Mouse (Mus musculus) intestine, embryonic 16.5 days (tissue): ENCODE data around the gene Spib. TPM values are rescaled to one million over a fixed set of nuclear protein-coding genes. Genes with fewer than 3 reads are reported as not detected.
A peak's percentile ranks its signal among the peaks of the same experiment; 100 is the strongest.

Source experiments
- ATAC-seq: fragments of 200-750 bp; cut with Nextera tagmentation; 2 replicates; pipeline ENCODE4 v1.8.0; 2017; ENCODE audit warnings: moderate TSS enrichment, moderate library complexity
- H3K27ac ChIP-seq: fragments of 300-500 bp; sonication (generic); 2 replicates; pipeline ENCODE4 v1.5.1; 2014; ENCODE audit warnings: mild to moderate bottlenecking, low read length
- H3K27me3 ChIP-seq: fragments of 300-500 bp; sonication (generic); replicated peaks from 2 replicates; pipeline ENCODE4 v1.6.1; 2014; ENCODE audit warnings: low read length, control low read depth, mixed read lengths; ENCODE audit not compliant: control insufficient read depth, insufficient read depth
- H3K36me3 ChIP-seq: fragments of 300-500 bp; sonication (generic); 2 replicates; pipeline ENCODE4 v1.6.1; 2014; ENCODE audit warnings: low read length, control low read depth; ENCODE audit not compliant: control insufficient read depth, insufficient read depth
- H3K4me1 ChIP-seq: fragments of 300-500 bp; sonication (generic); 2 replicates; pipeline ENCODE4 v1.6.1; 2014; ENCODE audit warnings: low read length, control low read depth, mixed read lengths; ENCODE audit not compliant: control insufficient read depth, insufficient read depth
- H3K4me2 ChIP-seq: fragments of 300-500 bp; sonication (generic); 2 replicates; pipeline ENCODE4 v1.6.1; 2014; ENCODE audit warnings: low read depth, low read length, control low read depth
- H3K4me3 ChIP-seq: fragments of 300-500 bp; sonication (generic); 2 replicates; pipeline ENCODE4 v1.5.1; 2014; ENCODE audit warnings: mild to moderate bottlenecking, low read length
- H3K9ac ChIP-seq: fragments of 300-500 bp; sonication (generic); 2 replicates; pipeline ENCODE4 v1.6.1; 2014; ENCODE audit warnings: low read depth, low read length
- H3K9me3 ChIP-seq: fragments of 300-500 bp; sonication (generic); 2 replicates; pipeline ENCODE4 v1.6.1; 2016; ENCODE audit warnings: low read length, control low read depth; ENCODE audit not compliant: control insufficient read depth
- WGBS: fragments of 180-500 bp; shearing (Covaris S2); extraction: QIAGEN DNeasy Blood & Tissue Kit; methylation state at CpG from one replicate; pipeline ENCODE4 v1.1.7; 2014; 5-methylcytosine and 5-hydroxymethylcytosine counted together
- polyA plus RNA-seq: library from polyadenylated mRNA; unstranded; fragments of >200 nt; fragmentation: Nextera tagmentation; extraction: Ambion mirVana; gene quantifications from 2 replicates; pipeline ENCODE4 v1.2.1, GENCODE M21; 2015

The Spib gene
- polyA plus RNA-seq, 1 experiment from 2014 or later: 0.48 TPM

DNA sequence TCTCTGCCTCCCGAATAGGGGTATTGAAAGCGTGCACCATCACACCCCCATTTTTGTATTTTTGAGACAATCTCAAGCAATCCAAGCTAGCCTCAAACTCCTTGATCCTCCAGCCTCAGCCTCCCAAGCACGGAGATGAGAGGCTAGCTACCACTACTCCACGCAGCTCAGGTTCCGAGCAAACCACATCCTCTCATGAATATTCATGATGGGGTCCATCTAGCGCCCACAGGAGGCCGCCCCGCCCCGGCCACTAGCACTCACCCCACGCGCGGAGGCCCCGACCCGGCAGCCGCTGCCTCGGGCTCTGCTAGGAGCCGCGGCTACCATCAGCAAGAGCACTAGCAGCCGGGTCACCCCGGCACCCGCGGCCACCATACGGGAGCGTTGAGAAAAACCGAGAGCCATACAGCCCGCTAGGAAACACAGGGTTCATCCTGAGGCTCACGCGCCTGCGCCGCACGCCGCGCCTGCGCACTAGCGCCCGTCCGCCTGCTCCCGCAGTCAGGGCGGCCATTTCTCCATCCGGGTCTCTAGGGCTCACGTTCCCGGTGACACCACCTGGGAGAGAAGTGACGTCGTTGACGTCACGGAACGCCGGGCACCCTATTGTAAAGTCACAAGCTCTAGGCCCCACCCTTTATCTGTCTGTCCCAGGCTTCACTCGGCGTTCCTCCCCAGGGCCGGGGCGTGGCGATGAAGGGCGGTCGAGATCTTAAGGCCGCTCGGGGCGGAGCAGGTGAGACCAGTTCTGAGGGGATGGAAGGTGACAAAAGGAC is 35.7 kb downstream of the Spib start, which contains the start of the genes Emc10 and Fam71e1:
TSS of gene Emc10 (minus strand) at position 538 of the 779 bp plus-strand sequence.
TSS of gene Fam71e1 (plus strand) at position 590 of the 779 bp plus-strand sequence.
- H3K9ac ChIP-seq: peak within 1 kb of the TSS; percentile 83
- H3K36me3 ChIP-seq: peaks cover 12% of the 10 kb centered on the region
- H3K9me3 ChIP-seq: no peaks in the 10 kb centered on the region
- H3K27ac ChIP-seq: peak within 1 kb of the TSS; percentile 90
- peak; percentile 98 for ATAC-seq
- H3K4me3 ChIP-seq: peak within 1 kb of the TSS; percentile 68
- WGBS: under 1% methylated on average over 58 of the region's 58 CpGs
- no peaks in the 10 kb centered on the region for H3K27me3 ChIP-seq
- peaks cover 9% of the 10 kb centered on the region for H3K4me1 ChIP-seq
- H3K4me2 ChIP-seq: peak within 1 kb of the TSS; percentile 92

DNA sequence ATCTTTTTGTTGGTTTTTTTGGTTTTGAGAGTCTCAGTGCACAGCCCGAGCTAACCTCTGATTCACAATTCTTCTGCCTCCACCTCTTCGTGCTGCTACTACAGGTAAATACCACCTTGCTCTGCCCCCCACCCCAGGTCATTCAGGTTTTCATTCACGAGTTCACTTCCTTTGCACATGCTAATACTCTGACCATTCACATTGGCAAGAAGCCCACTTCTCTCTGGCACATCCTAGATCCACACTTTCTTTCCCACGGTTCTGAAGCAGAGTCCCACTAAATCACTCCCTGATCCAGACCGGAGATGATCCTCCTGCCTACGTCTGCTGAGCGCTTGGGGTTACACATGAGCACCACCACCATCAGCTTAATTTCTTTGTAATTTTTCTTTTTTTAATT is 36.8 kb downstream of the Spib start:
- ATAC-seq: no peak
- Histone ChIP-seq H3K27me3 (no peaks in the 10 kb centered on the region), H3K9me3 (no peaks in the 10 kb centered on the region), H3K4me3 (peak overlapping the region; percentile 68), H3K36me3 (peaks cover 12% of the 10 kb centered on the region), H3K27ac (no peak overlapping the region), H3K9ac (peak overlapping the region; percentile 83; the same call in 1 of the 2 replicates), H3K4me1 (peaks cover 9% of the 10 kb centered on the region), H3K4me2 (peak overlapping the region; percentile 77)
- WGBS: 82% methylated on average over 7 of the region's 7 CpGs

DNA sequence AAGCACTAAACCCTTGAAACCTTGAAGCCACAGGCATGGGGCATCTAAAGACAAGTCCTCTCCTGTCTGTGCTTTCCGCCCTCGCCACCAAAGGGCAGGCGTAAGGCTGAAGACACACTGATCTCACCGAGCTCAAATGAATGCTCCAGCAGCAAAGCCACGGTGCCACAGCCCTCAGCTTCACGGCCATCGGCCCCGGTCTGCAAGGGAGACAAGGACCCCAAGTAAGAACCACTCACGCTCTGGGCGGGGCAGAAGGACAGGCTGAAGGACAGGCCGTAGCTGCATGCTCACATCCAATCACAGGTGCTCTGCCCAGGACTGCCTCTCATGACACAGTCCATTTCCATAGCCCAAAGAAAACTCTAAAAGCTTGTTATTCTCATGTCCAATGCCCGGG is 37.2 kb downstream of the Spib start:
- H3K27me3 ChIP-seq: no peaks in the 10 kb centered on the region
- 91% methylated on average over 12 of the region's 12 CpGs for WGBS
- H3K4me2 ChIP-seq: no peak overlapping the region
- H3K9ac ChIP-seq: no peak overlapping the region
- no peak overlapping the region for H3K27ac ChIP-seq
- ATAC-seq: no peak
- no peaks in the 10 kb centered on the region for H3K9me3 ChIP-seq
- peaks cover 9% of the 10 kb centered on the region for H3K4me1 ChIP-seq
- no peak overlapping the region for H3K4me3 ChIP-seq
- peaks cover 12% of the 10 kb centered on the region for H3K36me3 ChIP-seq

DNA sequence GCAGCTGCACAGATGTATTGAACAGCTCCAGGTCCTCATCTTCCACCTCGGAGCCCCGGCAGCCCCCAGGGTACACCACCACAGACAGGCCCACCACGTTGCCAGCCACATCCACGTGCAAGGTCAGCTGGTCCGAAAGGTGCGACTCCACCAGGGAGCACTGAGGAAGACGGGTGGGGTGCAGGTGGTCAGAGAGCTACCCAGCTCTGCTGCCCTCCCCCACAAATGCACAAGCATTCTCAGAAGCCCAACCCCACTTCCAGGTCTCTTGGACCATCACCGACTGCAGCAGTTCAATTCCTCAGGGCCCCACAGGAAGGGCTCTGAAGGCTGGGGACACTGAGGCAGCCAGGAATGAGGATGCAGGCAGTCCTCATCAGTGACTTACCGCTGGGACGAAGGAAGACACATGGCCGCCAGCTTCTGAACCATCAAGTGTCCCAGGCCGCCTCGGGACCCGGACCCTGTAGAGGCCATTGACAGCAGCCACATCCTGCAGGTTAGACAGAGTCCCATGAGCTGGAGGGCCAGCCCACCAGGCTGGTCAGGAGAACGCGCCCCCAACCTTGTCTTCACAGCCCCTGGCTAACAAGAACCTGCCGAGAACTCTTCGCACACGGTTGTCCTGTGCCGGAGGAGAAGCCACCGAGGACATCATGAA is 39.6 kb downstream of the Spib start:
- H3K27ac ChIP-seq: no peak overlapping the region
- no peaks in the 10 kb centered on the region for H3K27me3 ChIP-seq
- 92% methylated on average over 21 of the region's 21 CpGs for WGBS
- H3K9me3 ChIP-seq: no peaks in the 10 kb centered on the region
- H3K4me2 ChIP-seq: no peak overlapping the region
- no peak overlapping the region for H3K4me3 ChIP-seq
- H3K9ac ChIP-seq: no peak overlapping the region
- H3K4me1 ChIP-seq: peaks cover 9% of the 10 kb centered on the region
- H3K36me3 ChIP-seq: peaks cover 12% of the 10 kb centered on the region
- ATAC-seq: no peak

DNA sequence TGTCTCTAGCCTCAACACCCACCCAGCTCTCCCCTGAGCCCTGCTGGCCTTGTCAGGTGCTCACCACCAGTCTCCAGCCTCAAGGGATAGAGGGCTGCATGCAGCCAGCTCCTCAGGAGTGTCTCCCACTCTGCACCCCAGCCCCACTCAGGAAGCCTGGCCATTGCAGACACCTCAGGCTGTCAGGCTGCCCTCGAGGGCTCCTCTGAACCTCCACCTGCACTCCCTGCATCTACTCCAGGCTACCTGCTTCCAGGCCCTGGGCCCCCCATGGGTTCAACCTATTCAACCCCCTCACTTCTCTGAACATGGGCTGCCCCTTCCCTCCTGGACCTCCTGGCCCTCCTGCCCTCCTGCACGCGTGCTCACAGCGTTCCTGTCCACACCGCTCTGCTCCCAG is 40.5 kb downstream of the Spib start:
- Histone ChIP-seq H3K9me3 (no peaks in the 10 kb centered on the region), H3K4me3 (no peak overlapping the region), H3K27ac (no peak overlapping the region), H3K4me1 (peaks cover 9% of the 10 kb centered on the region), H3K4me2 (no peak overlapping the region), H3K9ac (no peak overlapping the region), H3K27me3 (no peaks in the 10 kb centered on the region), H3K36me3 (peaks cover 12% of the 10 kb centered on the region)
- WGBS: 95% methylated on average over 5 of the region's 5 CpGs
- ATAC-seq: no peak

DNA sequence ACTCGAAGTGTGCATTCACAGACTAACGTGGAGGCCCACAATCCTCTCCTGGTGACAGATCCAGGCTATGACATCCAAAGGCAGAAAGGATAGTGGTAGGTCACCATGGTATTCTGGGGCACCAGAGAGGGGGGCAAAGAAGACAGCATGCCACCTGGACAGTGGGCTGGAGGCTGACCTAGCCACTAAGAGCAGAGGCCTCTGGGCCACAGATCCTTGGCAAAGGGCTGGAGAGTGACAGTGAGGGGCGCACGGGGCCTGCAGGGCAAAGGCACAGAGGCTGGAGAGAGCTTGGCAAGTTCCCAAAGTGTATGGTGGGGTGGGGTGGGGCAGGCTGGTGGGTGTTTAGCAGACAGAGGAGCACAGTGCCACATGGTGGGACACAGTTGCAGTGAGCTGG is 41.6 kb downstream of the Spib start:
- Histone ChIP-seq H3K36me3 (peaks cover 12% of the 10 kb centered on the region), H3K4me2 (no peak overlapping the region), H3K9me3 (no peaks in the 10 kb centered on the region), H3K4me3 (no peak overlapping the region), H3K9ac (no peak overlapping the region), H3K27me3 (no peaks in the 10 kb centered on the region), H3K27ac (no peak overlapping the region), H3K4me1 (peaks cover 4% of the 10 kb centered on the region; the same call in 1 of the 2 replicates)
- WGBS: 92% methylated on average over 4 of the region's 4 CpGs
- ATAC-seq: no peak

DNA sequence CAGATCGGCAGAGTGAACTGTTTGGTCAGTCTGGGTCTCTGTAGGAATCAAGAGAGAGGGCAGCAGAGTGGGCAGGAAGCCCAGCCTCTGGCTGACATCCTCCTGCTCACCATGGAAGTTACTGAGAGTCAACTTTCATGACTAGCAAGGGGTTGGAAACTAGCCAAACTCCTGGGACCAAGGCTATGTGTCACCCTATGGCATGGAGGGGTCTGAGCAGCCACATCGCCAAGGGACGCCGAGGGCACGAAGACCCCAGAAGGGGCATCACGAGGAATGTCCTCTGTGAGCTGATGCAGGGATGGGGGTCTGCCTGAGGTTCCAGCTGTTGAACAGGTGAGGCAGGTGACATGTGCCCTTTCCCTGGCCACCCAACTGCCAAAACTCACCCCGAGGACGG is 43.3 kb downstream of the Spib start:
- Histone ChIP-seq H3K36me3 (peaks cover 12% of the 10 kb centered on the region), H3K9ac (no peak overlapping the region), H3K9me3 (no peaks in the 10 kb centered on the region), H3K27ac (no peak overlapping the region), H3K4me3 (no peak overlapping the region), H3K4me1 (no peaks in the 10 kb centered on the region), H3K27me3 (no peaks in the 10 kb centered on the region), H3K4me2 (no peak overlapping the region)
- WGBS: 90% methylated on average over 8 of the region's 8 CpGs
- no peak for ATAC-seq

DNA sequence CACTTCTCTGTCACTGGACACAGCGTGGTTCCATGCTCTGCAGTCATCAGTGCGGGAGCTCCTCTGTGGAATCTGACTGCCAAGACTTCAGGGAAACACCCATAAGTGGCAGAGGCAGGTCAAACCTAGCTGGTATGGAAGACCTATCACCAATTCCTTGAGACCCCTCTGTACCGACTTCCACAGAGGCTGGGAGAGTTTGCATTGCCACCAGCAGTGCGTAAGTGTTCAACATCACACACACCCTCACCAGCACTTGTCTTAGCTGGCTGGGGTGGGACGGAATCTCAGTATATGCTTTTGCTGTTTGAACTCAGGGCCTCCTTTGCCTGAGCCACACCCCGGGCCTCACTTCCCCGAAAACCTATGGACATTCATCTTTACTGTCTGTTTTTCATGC is 43.9 kb downstream of the Spib start:
- H3K4me1 ChIP-seq: no peaks in the 10 kb centered on the region
- 84% methylated on average over 7 of the region's 7 CpGs for WGBS
- H3K4me2 ChIP-seq: no peak overlapping the region
- no peak overlapping the region for H3K9ac ChIP-seq
- ATAC-seq: no peak
- peaks cover 12% of the 10 kb centered on the region for H3K36me3 ChIP-seq
- H3K27me3 ChIP-seq: no peaks in the 10 kb centered on the region
- H3K27ac ChIP-seq: no peak overlapping the region
- no peak overlapping the region for H3K4me3 ChIP-seq
- no peaks in the 10 kb centered on the region for H3K9me3 ChIP-seq

DNA sequence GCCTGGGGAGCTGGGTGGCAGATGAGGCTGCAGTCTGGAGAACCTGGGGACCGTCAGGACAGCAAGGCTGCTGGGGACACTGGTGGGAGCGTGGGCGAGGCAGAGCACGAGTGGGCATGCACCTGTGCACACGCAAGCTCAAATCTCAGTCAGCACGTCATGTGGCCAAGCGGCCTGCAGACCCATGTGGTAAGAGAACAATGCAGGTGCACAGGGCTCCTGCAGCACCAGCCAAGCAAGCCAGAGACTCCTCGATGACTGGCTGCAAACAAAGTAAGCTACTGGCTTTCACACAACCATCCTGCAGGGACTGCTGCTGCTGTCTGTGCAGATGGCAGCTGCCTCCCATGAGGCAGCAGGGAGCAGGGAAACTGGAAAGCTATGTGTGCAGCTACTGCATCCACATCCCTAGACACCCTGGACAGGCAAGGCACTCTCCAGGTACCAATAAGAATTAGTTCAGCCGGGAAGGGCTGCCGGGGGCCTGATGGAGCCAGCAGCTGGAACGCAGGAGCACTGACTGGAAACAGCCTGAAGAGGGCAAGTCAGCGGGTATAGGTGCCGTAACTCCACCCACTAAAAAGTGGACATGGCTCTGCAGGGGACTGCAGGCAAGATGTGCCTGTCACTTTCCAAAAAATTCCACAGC is 44.8 kb downstream of the Spib start:
- 66% methylated on average over 13 of the region's 13 CpGs for whole genome bisulfite sequencing
- no peak overlapping the region for H3K9ac ChIP-seq

More for the DNA sequence above, 44.8 kb downstream of the Spib start:
- Histone ChIP-seq H3K4me3 (no peak overlapping the region), H3K27ac (no peak overlapping the region), H3K4me2 (no peak overlapping the region), H3K36me3 (peaks cover 4% of the 10 kb centered on the region), H3K9me3 (no peaks in the 10 kb centered on the region), H3K4me1 (no peaks in the 10 kb centered on the region), H3K27me3 (no peaks in the 10 kb centered on the region; the same call in 1 of the 2 replicates)
- no peak for ATAC-seq
